Mouse (Mus musculus): ENCODE results near the gene Pitpnm1. TPM values are rescaled to one million over a fixed set of nuclear protein-coding genes. Genes with fewer than 3 reads are reported as not detected.

Pitpnm1 gene
- total and polyA plus RNA-seq, 3 experiments, result 25.3 to 51.2 TPM; not detected in 1

- Histone ChIP-seq H3K79me2 (ENCODE audit: control insufficient read depth, insufficient read depth, low read length, poor library complexity) (no peaks in the 10 kb centered on the region), H3K27ac (ENCODE audit: control insufficient read depth, low read depth, low read length) (no peak overlapping the region), H3K4me3 (ENCODE audit: control insufficient read depth in 1 of 2, insufficient read depth in 1 of 2, low read depth in 2 of 2, low read length in 2 of 2) (no peak overlapping the region), H3K4me1 (ENCODE audit: control insufficient read depth in 1 of 2, insufficient read depth in 2 of 2, low read length in 2 of 2) (peaks cover 0 to 5% of the 10 kb centered on the region in 2 experiments; a peak in 1 of 4 replicates), H3K9ac (ENCODE audit: control insufficient read depth, low read depth, low read length, poor library complexity, severe bottlenecking) (no peak overlapping the region), H3K36me3 (ENCODE audit: control insufficient read depth in 1 of 2, insufficient read depth in 2 of 2, low read length in 2 of 2) (no peaks in the 10 kb centered on the region), H3K27me3 (ENCODE audit: control insufficient read depth in 1 of 2, insufficient read depth in 2 of 2, low read length in 2 of 2) (peaks cover 1% of the 10 kb centered on the region in 2 experiments; a peak in 3 of 4 replicates), H3K9me3 (replicated peaks; ENCODE audit: insufficient read depth, low read length) (no peaks in the 10 kb centered on the region)
- TF ChIP-seq GATA1 (IDR thresholded peaks at IDR 0.05; ENCODE audit: low read depth, low read length) (no peak), NELFE (IDR thresholded peaks at IDR 0.05; ENCODE audit: low read depth, low read length) (no peak), TBP (IDR thresholded peaks at IDR 0.05; ENCODE audit: low read depth, low read length) (no peak), CHD2 (IDR thresholded peaks at IDR 0.05; ENCODE audit: low read length) (no peak), EP300 (IDR thresholded peaks at IDR 0.05; ENCODE audit: low read depth in 1 of 2, low read length in 2 of 2) (no peak), BHLHE40 (IDR thresholded peaks at IDR 0.05; ENCODE audit: borderline replicate concordance, low read depth, low read length) (no peak), ZNF384 (IDR thresholded peaks at IDR 0.05; ENCODE audit: low read depth, low read length) (no peak), SIN3A (IDR thresholded peaks at IDR 0.05; ENCODE audit: low read length) (no peak), ZKSCAN1 (IDR thresholded peaks at IDR 0.05; ENCODE audit: low read depth, low read length) (no peak), POLR2A (IDR thresholded peaks at IDR 0.05; ENCODE audit: control insufficient read depth in 1 of 2, insufficient read depth in 1 of 2, low read depth in 1 of 2, low read length in 2 of 2, poor library complexity in 1 of 2) (no peak), TCF12 (IDR thresholded peaks at IDR 0.05; ENCODE audit: low read depth, low read length) (no peak), UBTF (IDR thresholded peaks at IDR 0.05; ENCODE audit: borderline replicate concordance, insufficient read depth, low read depth, low read length) (no peak), MYB (IDR thresholded peaks at IDR 0.05; ENCODE audit: low read depth, low read length) (no peak), RCOR1 (IDR thresholded peaks at IDR 0.05; ENCODE audit: low read depth, low read length) (no peak), E2F4 (IDR thresholded peaks at IDR 0.05; ENCODE audit: borderline replicate concordance, low read depth, low read length) (no peak), MYC (IDR thresholded peaks at IDR 0.05; ENCODE audit: low read depth, low read length) (no peak), MEF2A (IDR thresholded peaks at IDR 0.05; ENCODE audit: extremely low read depth, insufficient replicate concordance, low read depth, low read length, poor library complexity, severe bottlenecking) (no peak)
- no peak for DNase-seq (ENCODE audit: low read depth, low spot score)
Measured at GRCm38 (mm10) chr19:4082219-4082965, 17.4 kb upstream of the Pitpnm1 start.

GRCm38 (mm10) chr19:4083316-4083715, 16.5 kb upstream of the Pitpnm1 start:
- Histone ChIP-seq H3K27me3 (ENCODE audit: control insufficient read depth in 1 of 2, insufficient read depth in 2 of 2, low read length in 2 of 2) (peaks cover 0 to 1% of the 10 kb centered on the region in 2 experiments; a peak in 2 of 4 replicates), H3K27ac (ENCODE audit: control insufficient read depth, low read depth, low read length) (no peak overlapping the region), H3K36me3 (ENCODE audit: control insufficient read depth in 1 of 2, insufficient read depth in 2 of 2, low read length in 2 of 2) (no peaks in the 10 kb centered on the region), H3K4me3 (ENCODE audit: control insufficient read depth in 1 of 2, insufficient read depth in 1 of 2, low read depth in 2 of 2, low read length in 2 of 2) (no peak overlapping the region), H3K4me1 (ENCODE audit: control insufficient read depth in 1 of 2, insufficient read depth in 2 of 2, low read length in 2 of 2) (peaks cover 0 to 5% of the 10 kb centered on the region in 2 experiments; a peak in 1 of 4 replicates), H3K9ac (ENCODE audit: control insufficient read depth, low read depth, low read length, poor library complexity, severe bottlenecking) (no peak overlapping the region), H3K79me2 (ENCODE audit: control insufficient read depth, insufficient read depth, low read length, poor library complexity) (no peaks in the 10 kb centered on the region), H3K9me3 (replicated peaks; ENCODE audit: insufficient read depth, low read length) (no peaks in the 10 kb centered on the region)
- TF ChIP-seq SIN3A (IDR thresholded peaks at IDR 0.05; ENCODE audit: low read length) (no peak), CTCF (IDR thresholded peaks at IDR 0.05 in 2 of 3, conservative IDR thresholded peaks at IDR 0.05 in 1 of 3; ENCODE audit: control insufficient read depth in 1 of 3, insufficient read depth in 1 of 3, low read depth in 2 of 3, low read length in 3 of 3, poor library complexity in 1 of 3, severe bottlenecking in 1 of 3) (no peak), USF1 (IDR thresholded peaks at IDR 0.05; ENCODE audit: low read depth, low read length) (no peak), ZMIZ1 (IDR thresholded peaks at IDR 0.05; ENCODE audit: low read depth, low read length) (no peak), ZNF384 (IDR thresholded peaks at IDR 0.05; ENCODE audit: low read depth, low read length) (no peak), MAX (IDR thresholded peaks at IDR 0.05; ENCODE audit: low read length) (no peak), MAZ (IDR thresholded peaks at IDR 0.05; ENCODE audit: low read depth, low read length) (no peak), GABPA (IDR thresholded peaks at IDR 0.05; ENCODE audit: low read depth, low read length) (no peak), UBTF (IDR thresholded peaks at IDR 0.05; ENCODE audit: borderline replicate concordance, insufficient read depth, low read depth, low read length) (no peak), ETS1 (IDR thresholded peaks at IDR 0.05; ENCODE audit: low read depth, low read length) (no peak), ZKSCAN1 (IDR thresholded peaks at IDR 0.05; ENCODE audit: low read depth, low read length) (no peak), CHD2 (IDR thresholded peaks at IDR 0.05; ENCODE audit: low read length) (no peak), POLR2AphosphoS5 (IDR thresholded peaks at IDR 0.05; ENCODE audit: borderline replicate concordance, low read depth, low read length) (no peak), SMC3 (IDR thresholded peaks at IDR 0.05; ENCODE audit: low read depth, low read length) (no peak)
- DNase-seq (ENCODE audit: low read depth, low spot score), result no peak
